Mouse (Mus musculus) ES-Bruce4 (cell line): ENCODE data around the gene St3gal6. TPM values are rescaled to one million over a fixed set of nuclear protein-coding genes. Genes with fewer than 3 reads are reported as not detected.

Experiments used
- H3K27ac ChIP-seq: 2 replicates; pipeline ENCODE4 v1.5.1; 2012; ENCODE audit warnings: low read length, inconsistent platforms; ENCODE audit not compliant: insufficient read depth
- H3K27me3 ChIP-seq: 2 replicates; pipeline ENCODE4 v1.6.1; 2012; ENCODE audit warnings: mild to moderate bottlenecking, low read length, inconsistent platforms; ENCODE audit not compliant: control insufficient read depth, poor library complexity, insufficient read depth, severe bottlenecking
- H3K36me3 ChIP-seq: 2 replicates; pipeline ENCODE4 v1.6.1; 2012; ENCODE audit warnings: inconsistent platforms, mild to moderate bottlenecking, low read length, moderate library complexity; ENCODE audit not compliant: control insufficient read depth, poor library complexity, insufficient read depth, severe bottlenecking
- H3K4me1 ChIP-seq: one replicate; pipeline ENCODE4 v1.8.1; 2011; ENCODE audit warnings: low read length; ENCODE audit not compliant: control insufficient read depth, insufficient read depth
- H3K4me3 ChIP-seq: 2 replicates; pipeline ENCODE4 v1.5.1; 2011; ENCODE audit warnings: low read depth, mild to moderate bottlenecking, low read length
- H3K9ac ChIP-seq: 2 replicates; pipeline ENCODE4 v1.6.1; 2012; ENCODE audit warnings: low read depth, mild to moderate bottlenecking, inconsistent platforms; ENCODE audit not compliant: poor library complexity, severe bottlenecking
- H3K9me3 ChIP-seq: replicated peaks from 2 replicates; pipeline ENCODE4 v1.6.1; 2012; ENCODE audit warnings: mild to moderate bottlenecking, low read length, inconsistent platforms; ENCODE audit not compliant: control insufficient read depth, poor library complexity, insufficient read depth, severe bottlenecking
- CTCF ChIP-seq: IDR thresholded peaks from one replicate; pipeline ENCODE4 v1.8.1; 2011; ENCODE audit warnings: low read depth, low read length
- EP300 ChIP-seq: IDR thresholded peaks from 2 replicates; pipeline ENCODE4 v1.6.1; 2011; ENCODE audit warnings: low read depth, low read length; ENCODE audit not compliant: insufficient read depth
- POLR2A ChIP-seq: IDR thresholded peaks from one replicate; pipeline ENCODE4 v1.8.1; 2011; ENCODE audit warnings: low read length; ENCODE audit not compliant: insufficient read depth
- polyA plus RNA-seq: library from polyadenylated mRNA; stranded (reverse); fragments of >200 nt; gene quantifications from 2 replicates; pipeline ENCODE4 v1.2.4, GENCODE M21; 2011; ENCODE audit warnings: low read depth; ENCODE audit not compliant: missing spikeins, insufficient read depth, insufficient read length

St3gal6 gene
- 3.7 and 5.2 TPM in 2 replicates for polyA plus RNA-seq

DNA sequence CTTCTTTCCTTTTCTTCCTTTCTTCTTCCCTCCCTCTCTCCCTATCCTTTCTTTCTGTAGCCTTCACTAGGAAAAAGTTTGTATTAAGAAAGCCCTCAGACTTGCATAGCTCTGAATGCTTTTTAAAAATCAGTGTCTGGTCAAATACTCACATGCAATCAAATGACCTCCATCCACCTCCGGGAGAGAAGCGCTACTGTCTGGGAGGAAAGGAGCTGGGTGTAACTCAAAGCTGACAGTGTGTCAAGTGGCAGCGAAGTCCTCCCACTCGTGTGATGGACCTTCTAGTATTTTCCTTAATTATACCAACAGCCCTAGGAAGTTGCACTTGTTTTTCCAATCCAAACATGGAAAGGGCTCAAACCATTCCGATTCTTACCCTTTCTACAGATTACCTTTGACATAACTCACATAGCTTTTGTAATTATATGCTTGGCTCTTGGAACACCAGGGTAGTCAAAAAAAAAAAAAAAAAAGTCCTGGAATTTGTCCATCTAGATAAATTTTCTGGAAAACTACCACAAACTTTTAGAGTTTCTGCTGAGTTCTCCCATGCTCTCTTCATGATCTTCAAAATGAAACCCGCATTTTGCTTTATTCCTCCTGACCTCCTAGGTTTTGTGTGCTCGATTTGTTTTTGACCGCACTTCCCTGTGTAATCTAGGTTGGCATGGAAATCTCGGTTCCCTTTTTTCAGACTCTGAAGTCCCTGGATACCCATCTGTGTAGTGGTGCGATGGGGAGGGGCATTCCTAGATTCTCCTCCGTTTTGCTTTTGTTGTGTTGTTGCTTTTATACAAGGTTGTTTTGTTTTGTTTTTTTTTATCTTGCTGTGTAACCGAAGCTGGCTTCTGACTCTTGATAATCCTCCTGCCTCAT, at the start of gene St3gal6:
Gene St3gal6, minus strand, starts transcription at position 272 of the 879 bp plus-strand sequence.
- H3K27me3 ChIP-seq: peaks cover 2% of the 10 kb centered on the region
- H3K27ac ChIP-seq: no peak within 1 kb of the TSS
- peak within 1 kb of the TSS; percentile 60 for H3K9ac ChIP-seq
- H3K4me3 ChIP-seq: peak within 1 kb of the TSS; percentile 77
- no peaks in the 10 kb centered on the region for H3K9me3 ChIP-seq
- no peaks in the 10 kb centered on the region for H3K4me1 ChIP-seq
- TF ChIP-seq POLR2A (no peak), CTCF (no peak), EP300 (no peak)
- no peaks in the 10 kb centered on the region for H3K36me3 ChIP-seq

DNA sequence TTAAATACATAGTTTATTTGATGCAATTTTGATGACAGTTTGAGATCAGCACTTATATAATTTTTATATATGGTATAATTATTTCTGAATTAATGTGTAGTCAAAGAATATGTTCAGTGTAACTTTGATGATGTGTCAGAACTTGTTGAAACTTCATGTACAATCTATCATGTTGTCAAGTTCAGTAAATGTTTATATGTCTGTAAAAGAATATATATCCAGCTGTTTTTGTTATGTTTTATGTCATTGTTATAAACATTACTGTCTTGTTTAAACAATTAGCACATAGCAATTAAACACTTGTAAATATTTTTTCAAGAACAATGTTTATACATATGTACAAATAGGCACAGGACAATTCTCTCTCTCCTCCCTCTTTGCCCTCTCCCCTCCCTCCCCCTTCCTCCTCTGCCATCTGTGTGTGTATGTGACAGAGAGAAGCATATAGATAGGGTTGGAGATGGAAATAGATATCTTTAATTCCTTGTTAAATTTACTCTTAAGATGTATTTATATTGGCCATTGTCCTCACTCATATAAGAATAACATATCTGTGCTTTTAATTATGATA, 46.7 kb upstream of the St3gal6 start:
- H3K27me3 ChIP-seq: no peaks in the 10 kb centered on the region
- no peaks in the 10 kb centered on the region for H3K9me3 ChIP-seq
- H3K4me1 ChIP-seq: no peaks in the 10 kb centered on the region
- no peak overlapping the region for H3K4me3 ChIP-seq
- H3K27ac ChIP-seq: no peak overlapping the region
- no peak overlapping the region for H3K9ac ChIP-seq
- TF ChIP-seq CTCF: no peak
- TF ChIP-seq EP300: no peak
- no peak for TF ChIP-seq POLR2A
- H3K36me3 ChIP-seq: no peaks in the 10 kb centered on the region

DNA sequence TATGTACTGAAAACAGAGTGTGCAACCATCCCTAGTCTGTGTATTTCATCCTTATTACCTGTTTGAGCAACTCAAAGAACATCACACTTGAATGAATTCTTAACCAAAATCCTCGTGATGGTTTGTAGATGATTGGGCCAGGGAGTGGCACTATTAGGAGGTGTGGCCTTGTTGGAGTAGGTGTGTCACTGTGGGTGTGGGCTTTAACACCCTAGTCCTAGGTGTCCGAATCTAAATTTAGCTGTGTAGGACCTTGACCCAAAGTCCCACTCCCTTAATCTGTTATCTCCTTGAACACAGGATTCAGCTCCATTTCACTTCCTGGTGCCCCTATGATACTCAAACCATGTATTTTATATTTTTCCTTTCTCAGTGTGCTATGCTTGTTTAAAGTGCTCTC, 37.2 kb upstream of the St3gal6 start:
- Histone ChIP-seq H3K27ac (no peak overlapping the region), H3K9me3 (no peaks in the 10 kb centered on the region), H3K36me3 (no peaks in the 10 kb centered on the region), H3K27me3 (no peaks in the 10 kb centered on the region), H3K4me1 (no peaks in the 10 kb centered on the region), H3K4me3 (no peak overlapping the region), H3K9ac (no peak overlapping the region)
- TF ChIP-seq POLR2A (no peak), CTCF (no peak), EP300 (no peak)

- Histone ChIP-seq H3K36me3 (no peaks in the 10 kb centered on the region), H3K4me3 (no peak overlapping the region), H3K27ac (no peak overlapping the region), H3K27me3 (no peaks in the 10 kb centered on the region), H3K9me3 (no peaks in the 10 kb centered on the region), H3K4me1 (no peaks in the 10 kb centered on the region), H3K9ac (no peak overlapping the region)
- TF ChIP-seq CTCF (no peak), EP300 (no peak), POLR2A (no peak)
Observed at GRCm38 (mm10) chr16:58556067-58556830, 32.2 kb upstream of the St3gal6 start.

DNA sequence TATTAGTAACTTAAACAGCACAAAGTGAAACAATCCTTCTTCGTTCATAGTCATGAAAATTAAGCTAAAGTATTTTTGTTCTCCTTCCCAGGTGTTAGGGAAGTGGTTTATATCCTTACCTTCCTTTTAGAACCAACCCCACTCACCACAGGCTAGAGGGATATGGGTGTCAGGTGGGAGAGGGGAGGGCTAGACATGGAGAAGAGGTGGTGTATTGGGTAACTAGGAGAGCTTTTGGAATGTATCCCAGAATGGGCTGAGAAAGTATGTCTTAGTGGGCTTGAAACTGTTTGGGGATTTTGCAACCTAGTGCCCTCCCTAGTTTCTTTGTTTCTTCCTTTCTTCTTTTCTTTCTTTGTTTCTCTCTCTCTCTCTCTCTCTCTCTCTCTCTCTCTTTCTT, 30.6 kb upstream of the St3gal6 start:
- no peak for TF ChIP-seq EP300
- TF ChIP-seq CTCF: no peak
- TF ChIP-seq POLR2A: no peak

More for the DNA sequence above, 30.6 kb upstream of the St3gal6 start:
- Histone ChIP-seq H3K27ac (no peak overlapping the region), H3K9ac (no peak overlapping the region), H3K9me3 (no peaks in the 10 kb centered on the region), H3K4me1 (no peaks in the 10 kb centered on the region), H3K36me3 (no peaks in the 10 kb centered on the region), H3K27me3 (no peaks in the 10 kb centered on the region), H3K4me3 (no peak overlapping the region)
